Mouse (Mus musculus) embryonic facial prominence, embryonic 12.5 days (tissue): ENCODE data around the gene Snx1. TPM values are rescaled to one million over a fixed set of nuclear protein-coding genes. Genes with fewer than 3 reads are reported as not detected.

Source experiments
- ATAC-seq: fragments of 200-750 bp; cut with Nextera tagmentation; 2 replicates; pipeline ENCODE4 v1.8.0; 2017; ENCODE audit not compliant: insufficient number of reproducible peaks, insufficient read depth, low FRiP score, low TSS enrichment
- H3K27ac ChIP-seq: fragments of 300-500 bp; sonication (generic); 2 replicates; pipeline ENCODE4 v1.5.1; 2016; ENCODE audit warnings: mild to moderate bottlenecking
- H3K27me3 ChIP-seq: fragments of 300-500 bp; sonication (generic); 2 replicates; pipeline ENCODE4 v1.6.1; 2016; ENCODE audit warnings: mild to moderate bottlenecking, moderate library complexity
- H3K36me3 ChIP-seq: fragments of 300-500 bp; sonication (generic); 2 replicates; pipeline ENCODE4 v1.6.1; 2016; ENCODE audit warnings: mild to moderate bottlenecking
- H3K4me1 ChIP-seq: fragments of 300-500 bp; sonication (generic); 2 replicates; pipeline ENCODE4 v1.6.1; 2016
- H3K4me2 ChIP-seq: fragments of 300-500 bp; sonication (generic); replicated peaks from 2 replicates; pipeline ENCODE4 v1.6.1; 2016; ENCODE audit warnings: mild to moderate bottlenecking, moderate library complexity
- H3K4me3 ChIP-seq: fragments of 300-500 bp; sonication (generic); 2 replicates; pipeline ENCODE4 v1.5.1; 2016; ENCODE audit warnings: mild to moderate bottlenecking
- H3K9ac ChIP-seq: fragments of 300-500 bp; sonication (generic); 2 replicates; pipeline ENCODE4 v1.6.1; 2016; ENCODE audit warnings: mild to moderate bottlenecking, moderate library complexity
- H3K9me3 ChIP-seq: fragments of 300-500 bp; sonication (generic); 2 replicates; pipeline ENCODE4 v1.6.1; 2016; ENCODE audit warnings: mild to moderate bottlenecking, moderate library complexity
- WGBS: fragments of 180-500 bp; shearing (Covaris S2); methylation state at CpG from one replicate; pipeline ENCODE4 v1.1.7; 2016; 5-methylcytosine and 5-hydroxymethylcytosine counted together
- polyA plus RNA-seq: library from polyadenylated mRNA; unstranded; fragments of >200 nt; fragmentation: Nextera tagmentation; extraction: Ambion mirVana; gene quantifications from 2 replicates; pipeline ENCODE4 v1.2.1, GENCODE M21; 2016

The Snx1 gene
- polyA plus RNA-seq, 1 experiment from 2014 or later = 131 TPM

GRCm38 (mm10) chr9:66127193-66127546, 783 bp upstream of the Snx1 start:
- peak overlapping the region; percentile 77 for H3K27ac ChIP-seq
- H3K4me2 ChIP-seq = peak overlapping the region; percentile 61
- H3K4me1 ChIP-seq = peaks cover 18% of the 10 kb centered on the region; the same call in 1 of the 2 replicates
- peak overlapping the region; percentile 68 for H3K9ac ChIP-seq
- no peaks in the 10 kb centered on the region for H3K9me3 ChIP-seq
- ATAC-seq = 0 out of 2 replicates have a peak, but pooled peaks have one; percentile 1
- H3K27me3 ChIP-seq = no peaks in the 10 kb centered on the region
- no peaks in the 10 kb centered on the region; the same call in 1 of the 2 replicates for H3K36me3 ChIP-seq
- 43% methylated on average over 6 of the region's 6 CpGs for WGBS
- H3K4me3 ChIP-seq = peak overlapping the region; percentile 61

GRCm38 (mm10) chr9:66125543-66126455, 588 bp downstream of the Snx1 start:
- peak overlapping the region; percentile 61 for H3K4me3 ChIP-seq
- 58% methylated on average over 12 of the region's 12 CpGs for WGBS
- H3K36me3 ChIP-seq = no peaks in the 10 kb centered on the region; the same call in 1 of the 2 replicates
- H3K27ac ChIP-seq = peak overlapping the region; percentile 85; the same call in 1 of the 2 replicates
- H3K4me1 ChIP-seq = peaks cover 18% of the 10 kb centered on the region; the same call in 1 of the 2 replicates
- peak overlapping the region; percentile 61 for H3K4me2 ChIP-seq
- no peak overlapping the region; the same call in 1 of the 2 replicates for H3K9ac ChIP-seq
- no peaks in the 10 kb centered on the region for H3K27me3 ChIP-seq
- no peak for ATAC-seq
- no peaks in the 10 kb centered on the region for H3K9me3 ChIP-seq

- Histone ChIP-seq H3K27me3 (no peaks in the 10 kb centered on the region), H3K9me3 (no peaks in the 10 kb centered on the region), H3K4me3 (peak overlapping the region; percentile 71), H3K9ac (peak overlapping the region; percentile 71), H3K27ac (peak overlapping the region; percentile 85), H3K4me1 (peaks cover 18% of the 10 kb centered on the region; the same call in 1 of the 2 replicates), H3K36me3 (no peaks in the 10 kb centered on the region), H3K4me2 (peak overlapping the region; percentile 67)
- 19% methylated on average over 33 of the region's 33 CpGs for WGBS
- ATAC-seq = peak; percentile 97
These were observed 1.5 kb downstream of the Snx1 start for GRCm38 (mm10) chr9:66124681-66125542.

DNA sequence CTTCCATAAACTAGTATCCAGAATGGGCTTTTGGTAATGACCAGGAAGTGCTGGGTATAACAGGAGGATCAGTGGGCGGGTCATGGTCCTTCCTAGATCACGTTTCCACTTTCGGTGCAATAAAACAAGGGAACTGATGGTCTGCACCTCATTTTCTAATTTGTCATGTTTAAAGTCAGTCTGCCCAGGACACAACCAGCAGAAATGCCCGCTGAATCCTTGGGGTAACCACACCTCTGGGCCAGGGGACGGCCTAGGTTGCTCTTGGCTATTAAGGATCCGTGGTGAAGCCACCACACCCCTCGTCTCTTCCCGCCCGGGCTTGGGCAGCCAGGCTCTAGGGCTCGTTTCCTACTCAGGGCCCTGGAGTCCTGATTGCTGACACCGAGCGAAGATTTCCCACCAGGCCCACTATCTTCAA, 2.3 kb downstream of the Snx1 start:
- peak overlapping the region; percentile 85 for H3K27ac ChIP-seq
- no peaks in the 10 kb centered on the region for H3K27me3 ChIP-seq
- 0% methylated on average over 12 of the region's 12 CpGs for WGBS
- peak overlapping the region; percentile 71 for H3K9ac ChIP-seq
- H3K4me1 ChIP-seq = peaks cover 18% of the 10 kb centered on the region; the same call in 1 of the 2 replicates
- peak overlapping the region; percentile 67 for H3K4me2 ChIP-seq
- H3K4me3 ChIP-seq = peak overlapping the region; percentile 71
- no peaks in the 10 kb centered on the region for H3K9me3 ChIP-seq
- 0 out of 2 replicates have a peak, but pooled peaks have one; percentile 36 for ATAC-seq
- no peaks in the 10 kb centered on the region for H3K36me3 ChIP-seq

- WGBS = 14% methylated on average over 5 of the region's 5 CpGs
- Histone ChIP-seq H3K9ac (peak overlapping the region; percentile 71), H3K4me1 (peaks cover 18% of the 10 kb centered on the region; the same call in 1 of the 2 replicates), H3K4me2 (peak overlapping the region; percentile 67), H3K9me3 (no peaks in the 10 kb centered on the region), H3K27ac (no peak overlapping the region), H3K27me3 (no peaks in the 10 kb centered on the region), H3K36me3 (no peaks in the 10 kb centered on the region), H3K4me3 (peak overlapping the region; percentile 71)
- ATAC-seq = no peak
These were observed 2.7 kb downstream of the Snx1 start for GRCm38 (mm10) chr9:66123648-66124047.

DNA sequence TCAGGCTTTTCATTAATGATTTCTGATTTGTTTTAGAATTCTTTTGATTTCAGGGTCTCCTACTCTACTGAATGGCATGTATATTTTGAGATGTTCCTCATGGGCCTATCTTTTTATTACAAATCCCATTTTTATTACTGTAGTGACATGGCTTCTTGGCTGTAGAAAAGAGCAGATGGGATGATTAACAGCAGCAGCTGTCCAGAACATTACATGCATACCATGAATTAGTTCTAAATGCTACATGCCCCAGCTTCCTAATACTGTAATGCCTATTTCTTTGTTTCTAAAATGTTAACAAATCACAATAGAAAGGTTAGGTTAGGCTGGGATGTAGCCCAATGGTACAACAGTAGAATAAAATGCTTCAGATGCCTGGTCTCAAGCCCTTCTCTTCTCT, 5.0 kb downstream of the Snx1 start:
- Histone ChIP-seq H3K9me3 (no peaks in the 10 kb centered on the region), H3K27ac (no peak overlapping the region), H3K9ac (no peak overlapping the region), H3K4me2 (no peak overlapping the region), H3K4me1 (peaks cover 10% of the 10 kb centered on the region; the same call in 1 of the 2 replicates), H3K4me3 (no peak overlapping the region), H3K27me3 (no peaks in the 10 kb centered on the region), H3K36me3 (no peaks in the 10 kb centered on the region)
- no peak for ATAC-seq

DNA sequence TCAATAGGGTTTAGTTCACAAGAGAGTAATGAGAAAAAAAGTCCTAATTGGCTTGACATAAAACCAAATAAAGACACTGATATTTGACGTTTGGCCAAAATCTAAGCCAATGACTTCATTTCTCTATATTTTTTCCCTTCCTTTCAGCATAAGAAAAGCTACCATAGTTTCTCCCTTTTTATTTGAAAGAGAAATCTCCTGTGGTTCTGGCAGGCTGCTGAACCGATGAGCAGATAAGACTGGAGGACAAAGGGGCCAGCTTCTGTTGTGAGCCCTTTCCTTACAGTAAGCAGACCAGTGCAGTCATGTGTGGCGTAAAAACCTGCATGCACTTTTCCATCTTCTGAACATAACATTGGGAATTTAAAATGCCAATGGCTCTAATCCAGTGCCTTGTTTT, 5.4 kb downstream of the Snx1 start:
- H3K27me3 ChIP-seq = no peaks in the 10 kb centered on the region
- H3K9me3 ChIP-seq = no peaks in the 10 kb centered on the region
- H3K4me1 ChIP-seq = peaks cover 10% of the 10 kb centered on the region; the same call in 1 of the 2 replicates
- H3K4me2 ChIP-seq = no peak overlapping the region
- 87% methylated on average over 3 of the region's 3 CpGs for WGBS
- H3K36me3 ChIP-seq = 0 out of 2 replicates have a peak, but pooled peaks cover 2% of the 10 kb centered on the region
- no peak overlapping the region for H3K4me3 ChIP-seq
- no peak overlapping the region for H3K27ac ChIP-seq
- ATAC-seq = no peak
- no peak overlapping the region for H3K9ac ChIP-seq

- H3K27ac ChIP-seq = no peak overlapping the region
- ATAC-seq = no peak
- 93% methylated on average over 4 of the region's 4 CpGs for WGBS
These were observed 6.3 kb downstream of the Snx1 start for GRCm38 (mm10) chr9:66120106-66120505.

DNA sequence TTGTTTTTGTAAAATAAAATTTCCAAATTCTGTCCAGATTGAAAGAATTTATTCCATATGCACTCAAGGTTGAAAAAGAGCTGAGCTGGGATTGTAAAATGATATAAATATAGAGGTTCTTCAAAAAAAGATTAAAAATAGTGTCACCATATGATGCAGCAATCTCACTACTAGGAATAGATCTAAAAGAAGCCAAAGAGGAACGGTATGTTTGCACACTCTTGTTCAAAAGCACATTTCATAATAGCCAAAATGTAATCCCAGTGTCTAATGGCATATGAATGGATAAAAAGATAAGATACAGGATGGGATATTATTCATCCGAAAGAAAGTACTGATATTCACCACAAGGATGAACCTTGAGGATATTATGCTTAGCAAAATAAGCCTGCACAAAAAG, 6.9 kb downstream of the Snx1 start:
- no peak overlapping the region for H3K4me2 ChIP-seq

More at GRCm38 (mm10) chr9:66120106-66120505, 6.3 kb downstream of the Snx1 start:
- Histone ChIP-seq H3K36me3 (0 out of 2 replicates have a peak, but pooled peaks cover 8% of the 10 kb centered on the region), H3K9ac (no peak overlapping the region), H3K27me3 (no peaks in the 10 kb centered on the region), H3K4me1 (peaks cover 5% of the 10 kb centered on the region; the same call in 1 of the 2 replicates), H3K9me3 (no peaks in the 10 kb centered on the region), H3K4me3 (no peak overlapping the region), H3K4me2 (no peak overlapping the region)

GRCm38 (mm10) chr9:66116890-66117289, 9.5 kb downstream of the Snx1 start:
- H3K9ac ChIP-seq = no peak overlapping the region
- no peaks in the 10 kb centered on the region for H3K27me3 ChIP-seq
- H3K9me3 ChIP-seq = no peaks in the 10 kb centered on the region
- 66% methylated on average over 8 of the region's 8 CpGs for WGBS
- H3K4me2 ChIP-seq = no peak overlapping the region
- 0 out of 2 replicates have a peak, but pooled peaks cover 16% of the 10 kb centered on the region for H3K36me3 ChIP-seq
- no peak overlapping the region for H3K4me3 ChIP-seq
- no peak overlapping the region for H3K27ac ChIP-seq
- no peaks in the 10 kb centered on the region for H3K4me1 ChIP-seq
- ATAC-seq = no peak

More for the DNA sequence above, 6.9 kb downstream of the Snx1 start:
- Histone ChIP-seq H3K4me3 (no peak overlapping the region), H3K27ac (no peak overlapping the region), H3K36me3 (0 out of 2 replicates have a peak, but pooled peaks cover 9% of the 10 kb centered on the region), H3K27me3 (no peaks in the 10 kb centered on the region), H3K9me3 (no peaks in the 10 kb centered on the region), H3K9ac (no peak overlapping the region), H3K4me1 (0 out of 2 replicates have a peak, but pooled peaks cover 3% of the 10 kb centered on the region)
- ATAC-seq = no peak
- 91% methylated on average over 2 of the region's 2 CpGs for WGBS

DNA sequence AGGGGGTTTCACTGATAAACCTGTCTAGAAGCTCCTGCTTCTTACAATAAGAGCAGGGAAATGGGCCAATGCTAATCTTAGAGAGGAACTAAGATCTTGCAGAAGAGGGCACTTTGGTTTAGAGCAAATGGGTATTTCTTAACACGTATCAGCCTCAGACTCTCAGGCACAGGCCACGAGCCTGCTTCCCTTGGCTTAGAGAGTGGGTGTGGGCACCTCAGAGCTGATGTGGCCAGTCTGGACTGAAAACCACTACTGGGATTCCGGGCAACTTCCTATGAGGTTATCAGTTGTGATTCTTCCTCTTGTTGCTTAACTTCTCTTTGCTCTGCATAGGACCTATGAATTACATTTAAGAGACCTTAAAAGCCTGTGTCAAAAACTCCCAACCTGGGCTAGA, 12.0 kb downstream of the Snx1 start:
- Histone ChIP-seq H3K27me3 (no peaks in the 10 kb centered on the region), H3K4me1 (peaks cover 9% of the 10 kb centered on the region), H3K4me3 (no peak overlapping the region), H3K4me2 (no peak overlapping the region), H3K9me3 (no peaks in the 10 kb centered on the region), H3K27ac (no peak overlapping the region), H3K9ac (no peak overlapping the region), H3K36me3 (peaks cover 17% of the 10 kb centered on the region; the same call in 1 of the 2 replicates)
- ATAC-seq = no peak
- 81% methylated on average over 3 of the region's 3 CpGs for WGBS
